Mouse (Mus musculus): Measurements from ENCODE around the gene Lrrn2. TPM values are rescaled to one million over a fixed set of nuclear protein-coding genes. Genes with fewer than 3 reads are reported as not detected.

Gene Lrrn2
- polyA plus RNA-seq, 1 experiment, result 0.17 TPM

GRCm38 (mm10) chr1:132888811-132889210 is 8.7 kb downstream of the Lrrn2 start:
- Histone ChIP-seq H3ac (ENCODE audit: control insufficient read depth, insufficient read length) (no peak overlapping the region), H3K27me3 (ENCODE audit: control insufficient read depth, insufficient read depth, insufficient read length) (peaks cover 38% of the 10 kb centered on the region), H3K4me3 (no peak overlapping the region), H3K4me2 (ENCODE audit: low read depth) (no peak overlapping the region), H3K79me2 (ENCODE audit: control insufficient read depth, insufficient read depth) (no peaks in the 10 kb centered on the region), H3K36me3 (ENCODE audit: control insufficient read depth, insufficient read depth) (no peaks in the 10 kb centered on the region)
- TF ChIP-seq TCF3 (IDR thresholded peaks at IDR 0.05; ENCODE audit: insufficient read length, low read depth), result no peak
- no peak for TF ChIP-seq SRF (IDR thresholded peaks at IDR 0.05; ENCODE audit: control insufficient read depth, insufficient read length, low read depth)
- no peak for TF ChIP-seq MAX (IDR thresholded peaks at IDR 0.05; ENCODE audit: low read depth)
- TF ChIP-seq MYOD1 (IDR thresholded peaks at IDR 0.05; ENCODE audit: control insufficient read depth in 1 of 3, insufficient read length in 2 of 3, low read depth in 2 of 3), result no peak
- no peak for TF ChIP-seq USF1 (IDR thresholded peaks at IDR 0.05; ENCODE audit: low read depth)
- TF ChIP-seq MYOG (IDR thresholded peaks at IDR 0.05; ENCODE audit: control insufficient read depth in 1 of 3, insufficient read depth in 1 of 3, insufficient read length in 2 of 3, low read depth in 2 of 3), result no peak
- TF ChIP-seq E2F4 (IDR thresholded peaks at IDR 0.05; ENCODE audit: insufficient read depth), result no peak
- TF ChIP-seq POLR2AphosphoS2 (IDR thresholded peaks at IDR 0.05; ENCODE audit: insufficient read length, low read depth), result no peak
- no peak for TF ChIP-seq TCF12 (IDR thresholded peaks at IDR 0.05; ENCODE audit: insufficient read depth, poor library complexity, severe bottlenecking)
- TF ChIP-seq REST (IDR thresholded peaks at IDR 0.05; ENCODE audit: insufficient read depth, insufficient read length), result no peak
- no peak for TF ChIP-seq POLR2A (IDR thresholded peaks at IDR 0.05; ENCODE audit: insufficient read length, low read depth)
- TF ChIP-seq CEBPB (IDR thresholded peaks at IDR 0.05; ENCODE audit: insufficient read depth, poor library complexity, severe bottlenecking), result no peak

DNA sequence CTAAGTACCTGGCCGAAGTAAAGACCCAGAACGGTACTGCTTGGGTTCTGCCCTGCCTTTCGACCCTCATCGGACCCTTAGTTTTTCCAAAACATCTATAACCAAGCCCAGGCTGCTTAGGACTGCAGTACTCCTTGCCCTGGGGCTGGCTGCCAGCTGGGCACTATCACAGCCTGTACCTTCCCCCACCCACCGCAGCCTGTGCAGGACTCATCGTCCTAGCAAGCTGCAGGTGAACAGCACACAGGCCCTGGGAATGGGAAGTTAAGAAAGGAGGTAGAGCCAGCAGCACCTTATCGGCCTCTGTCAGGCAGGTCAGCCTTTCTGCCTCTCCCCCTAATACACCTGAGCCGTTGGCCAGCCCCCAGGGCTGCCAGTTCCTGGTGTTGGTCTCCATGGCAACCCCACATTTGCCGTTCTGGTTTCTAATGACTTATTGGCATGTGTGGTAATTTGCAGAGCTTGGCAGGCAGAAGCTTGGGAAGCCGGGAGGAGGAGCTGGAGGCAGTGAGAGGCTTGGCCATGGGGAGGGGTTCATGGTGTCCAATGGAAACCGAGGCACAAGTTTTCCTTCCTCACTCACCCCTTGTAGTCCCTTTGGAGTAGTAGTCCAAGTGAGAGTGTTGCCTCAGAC is 10.2 kb downstream of the Lrrn2 start:
- H3K79me2 ChIP-seq (ENCODE audit: control insufficient read depth, insufficient read depth), result no peaks in the 10 kb centered on the region
- TF ChIP-seq MAX (IDR thresholded peaks at IDR 0.05; ENCODE audit: low read depth) (no peak), REST (IDR thresholded peaks at IDR 0.05; ENCODE audit: insufficient read depth, insufficient read length) (no peak), E2F4 (IDR thresholded peaks at IDR 0.05; ENCODE audit: insufficient read depth) (no peak), TCF3 (IDR thresholded peaks at IDR 0.05; ENCODE audit: insufficient read length, low read depth) (no peak), POLR2A (IDR thresholded peaks at IDR 0.05; ENCODE audit: insufficient read length, low read depth) (no peak), TCF12 (IDR thresholded peaks at IDR 0.05; ENCODE audit: insufficient read depth, poor library complexity, severe bottlenecking) (no peak), MYOG (IDR thresholded peaks at IDR 0.05; ENCODE audit: control insufficient read depth in 1 of 3, insufficient read depth in 1 of 3, insufficient read length in 2 of 3, low read depth in 2 of 3) (no peak), SRF (IDR thresholded peaks at IDR 0.05; ENCODE audit: control insufficient read depth, insufficient read length, low read depth) (no peak), CEBPB (IDR thresholded peaks at IDR 0.05; ENCODE audit: insufficient read depth, poor library complexity, severe bottlenecking) (no peak), USF1 (IDR thresholded peaks at IDR 0.05; ENCODE audit: low read depth) (no peak), MYOD1 (IDR thresholded peaks at IDR 0.05; ENCODE audit: control insufficient read depth in 1 of 3, insufficient read length in 2 of 3, low read depth in 2 of 3) (no peak)
- H3K4me2 ChIP-seq (ENCODE audit: low read depth), result no peak overlapping the region
- no peak overlapping the region for H3ac ChIP-seq (ENCODE audit: control insufficient read depth, insufficient read length)
- H3K27me3 ChIP-seq (ENCODE audit: control insufficient read depth, insufficient read depth, insufficient read length), result peaks cover 30% of the 10 kb centered on the region
- H3K4me3 ChIP-seq, result no peak overlapping the region
- no peaks in the 10 kb centered on the region for H3K36me3 ChIP-seq (ENCODE audit: control insufficient read depth, insufficient read depth)

DNA sequence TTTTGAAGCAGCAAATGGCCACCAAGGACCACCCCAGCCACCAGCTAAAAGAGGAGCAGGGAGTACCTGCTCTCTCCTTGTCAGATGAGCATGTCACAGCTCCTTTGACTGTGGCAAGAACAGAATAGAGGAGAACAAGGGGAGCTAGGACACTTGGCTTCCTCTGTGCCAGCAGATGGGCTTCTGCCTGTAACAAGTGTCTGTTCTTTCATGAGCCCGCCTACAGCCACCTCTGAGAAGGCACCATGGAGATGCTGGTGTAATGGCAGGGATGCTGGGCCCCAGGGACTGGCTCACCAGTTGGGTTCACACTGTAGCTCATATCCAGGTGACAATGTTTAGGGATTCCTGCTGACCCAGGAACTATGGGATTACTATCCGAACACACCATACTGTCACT is 12.0 kb downstream of the Lrrn2 start:
- no peaks in the 10 kb centered on the region for H3K36me3 ChIP-seq (ENCODE audit: control insufficient read depth, insufficient read depth)
- no peaks in the 10 kb centered on the region for H3K79me2 ChIP-seq (ENCODE audit: control insufficient read depth, insufficient read depth)

DNA sequence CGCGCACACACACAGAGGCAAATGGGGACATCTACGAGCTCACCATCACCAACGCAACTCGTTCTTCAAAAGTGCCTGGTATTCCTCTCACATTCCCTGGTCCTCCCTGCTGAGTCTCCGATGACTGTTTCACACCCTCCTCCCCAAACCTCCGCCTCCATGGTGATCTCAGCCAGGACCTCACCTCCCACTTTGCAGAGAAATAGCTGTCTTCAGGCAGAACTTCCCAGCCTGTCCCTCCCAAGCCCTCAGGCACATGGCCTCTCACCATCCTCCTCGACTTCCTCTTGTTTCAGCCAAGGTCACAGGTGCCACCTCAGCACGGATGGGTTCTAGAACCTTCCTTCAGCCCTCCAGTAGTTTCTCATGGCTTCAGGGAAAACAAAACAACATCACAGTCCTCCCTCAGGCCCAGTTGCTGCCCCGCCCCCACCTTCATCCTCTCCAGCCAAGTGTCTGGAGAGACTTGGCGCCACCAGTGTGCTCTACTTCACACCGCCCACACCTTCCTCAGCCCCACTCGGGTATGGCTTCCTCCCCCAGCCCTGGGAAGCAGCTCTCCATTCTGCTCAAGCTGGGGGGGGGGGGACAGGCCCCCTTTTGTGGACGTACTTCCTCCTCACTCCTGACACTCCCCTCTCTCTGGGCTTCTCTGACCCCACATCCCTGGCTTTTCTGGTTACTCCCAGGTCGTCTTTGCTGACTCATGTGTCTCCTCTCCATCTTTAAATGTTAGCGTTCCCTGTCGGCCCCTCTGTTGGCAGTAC is 13.4 kb downstream of the Lrrn2 start:
- Histone ChIP-seq H3K79me2 (ENCODE audit: control insufficient read depth, insufficient read depth) (no peaks in the 10 kb centered on the region), H3K27me3 (ENCODE audit: control insufficient read depth, insufficient read depth, insufficient read length) (peaks cover 20% of the 10 kb centered on the region), H3K4me3 (no peak overlapping the region), H3K36me3 (ENCODE audit: control insufficient read depth, insufficient read depth) (no peaks in the 10 kb centered on the region), H3ac (ENCODE audit: control insufficient read depth, insufficient read length) (no peak overlapping the region), H3K4me2 (ENCODE audit: low read depth) (no peak overlapping the region)
- no peak for TF ChIP-seq MAX (IDR thresholded peaks at IDR 0.05; ENCODE audit: low read depth)
- TF ChIP-seq POLR2A (IDR thresholded peaks at IDR 0.05; ENCODE audit: insufficient read length, low read depth), result no peak
- TF ChIP-seq TCF3 (IDR thresholded peaks at IDR 0.05; ENCODE audit: insufficient read length, low read depth), result no peak
- TF ChIP-seq MYOG (IDR thresholded peaks at IDR 0.05; ENCODE audit: control insufficient read depth in 1 of 3, insufficient read depth in 1 of 3, insufficient read length in 2 of 3, low read depth in 2 of 3), result no peak
- TF ChIP-seq E2F4 (IDR thresholded peaks at IDR 0.05; ENCODE audit: insufficient read depth), result no peak
- TF ChIP-seq USF1 (IDR thresholded peaks at IDR 0.05; ENCODE audit: low read depth), result no peak
- TF ChIP-seq REST (IDR thresholded peaks at IDR 0.05; ENCODE audit: insufficient read depth, insufficient read length), result no peak
- TF ChIP-seq CEBPB (IDR thresholded peaks at IDR 0.05; ENCODE audit: insufficient read depth, poor library complexity, severe bottlenecking), result no peak
- TF ChIP-seq TCF12 (IDR thresholded peaks at IDR 0.05; ENCODE audit: insufficient read depth, poor library complexity, severe bottlenecking), result no peak
- TF ChIP-seq MYOD1 (IDR thresholded peaks at IDR 0.05; ENCODE audit: control insufficient read depth in 1 of 3, insufficient read length in 2 of 3, low read depth in 2 of 3), result no peak
- no peak for TF ChIP-seq POLR2AphosphoS2 (IDR thresholded peaks at IDR 0.05; ENCODE audit: insufficient read length, low read depth)
- TF ChIP-seq SRF (IDR thresholded peaks at IDR 0.05; ENCODE audit: control insufficient read depth, insufficient read length, low read depth), result no peak

More for the DNA sequence above, 12.0 kb downstream of the Lrrn2 start:
- Histone ChIP-seq H3K4me3 (no peak overlapping the region), H3ac (ENCODE audit: control insufficient read depth, insufficient read length) (no peak overlapping the region), H3K27me3 (ENCODE audit: control insufficient read depth, insufficient read depth, insufficient read length) (peaks cover 25% of the 10 kb centered on the region), H3K4me2 (ENCODE audit: low read depth) (no peak overlapping the region)
- TF ChIP-seq E2F4 (IDR thresholded peaks at IDR 0.05; ENCODE audit: insufficient read depth), result no peak

Measured in myocyte (in vitro differentiated cells).